Mouse (Mus musculus) neural tube, embryonic 15.5 days (tissue): ENCODE data around the gene Tiam2. TPM values are rescaled to one million over a fixed set of nuclear protein-coding genes. Genes with fewer than 3 reads are reported as not detected.

Source experiments
- ATAC-seq: fragments of 200-750 bp; cut with Nextera tagmentation; 2 replicates; pipeline ENCODE4 v1.8.0; 2017; ENCODE audit warnings: mild to moderate bottlenecking, moderate TSS enrichment, moderate library complexity; ENCODE audit not compliant: low FRiP score
- H3K27ac ChIP-seq: fragments of 300-500 bp; sonication (generic); replicated peaks from 2 replicates; pipeline ENCODE4 v1.5.1; 2015; ENCODE audit warnings: mild to moderate bottlenecking, inconsistent platforms
- H3K27me3 ChIP-seq: fragments of 300-500 bp; sonication (generic); replicated peaks from 2 replicates; pipeline ENCODE4 v1.6.1; 2015; ENCODE audit warnings: inconsistent platforms
- H3K36me3 ChIP-seq: fragments of 300-500 bp; sonication (generic); 2 replicates; pipeline ENCODE4 v1.6.1; 2015; ENCODE audit warnings: inconsistent platforms
- H3K4me1 ChIP-seq: fragments of 300-500 bp; sonication (generic); 2 replicates; pipeline ENCODE4 v1.6.1; 2015; ENCODE audit warnings: inconsistent platforms
- H3K4me2 ChIP-seq: fragments of 300-500 bp; sonication (generic); 2 replicates; pipeline ENCODE4 v1.6.1; 2015; ENCODE audit warnings: inconsistent platforms, mild to moderate bottlenecking, moderate library complexity
- H3K4me3 ChIP-seq: fragments of 300-500 bp; sonication (generic); replicated peaks from 2 replicates; pipeline ENCODE4 v1.5.1; 2015; ENCODE audit warnings: mild to moderate bottlenecking, inconsistent platforms
- H3K9ac ChIP-seq: fragments of 300-500 bp; sonication (generic); replicated peaks from 2 replicates; pipeline ENCODE4 v1.6.1; 2015; ENCODE audit warnings: mild to moderate bottlenecking, inconsistent platforms
- H3K9me3 ChIP-seq: fragments of 300-500 bp; sonication (generic); replicated peaks from 2 replicates; pipeline ENCODE4 v1.6.1; 2016; ENCODE audit warnings: inconsistent platforms
- WGBS: fragments of 180-500 bp; shearing (Covaris S2); methylation state at CpG from one replicate; pipeline ENCODE4 v1.1.7; 2015; ENCODE audit warnings: mixed read lengths; 5-methylcytosine and 5-hydroxymethylcytosine counted together
- polyA plus RNA-seq: library from polyadenylated mRNA; unstranded; fragments of >200 nt; fragmentation: Nextera tagmentation; extraction: Ambion mirVana; gene quantifications from 2 replicates; pipeline ENCODE4 v1.2.1, GENCODE M21; 2015

Gene Tiam2
- polyA plus RNA-seq, 1 experiment from 2014 or later = 5.6 TPM

DNA sequence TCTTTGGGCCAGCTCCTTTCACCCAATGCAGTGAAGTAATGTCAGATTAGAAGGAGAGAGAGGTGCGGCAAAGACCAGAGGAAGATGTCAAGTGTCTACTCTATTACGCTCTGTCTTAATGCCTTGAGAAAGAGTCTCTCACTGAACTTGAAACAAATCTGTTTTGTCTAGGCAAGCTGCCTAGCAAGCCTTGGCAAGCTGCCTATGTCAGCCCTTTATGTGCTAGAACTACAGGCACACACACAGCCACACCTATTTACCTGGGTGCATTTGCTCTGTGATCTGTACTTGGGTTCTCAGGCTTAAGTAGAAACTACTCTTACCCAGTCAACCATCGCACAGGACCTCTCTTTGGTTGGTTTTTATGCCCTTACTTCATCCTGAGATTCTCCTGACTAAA is 40.4 kb downstream of the Tiam2 start:
- WGBS = 87% methylated on average over 3 of the region's 3 CpGs
- ATAC-seq = no peak
- H3K9me3 ChIP-seq = no peaks in the 10 kb centered on the region
- H3K4me3 ChIP-seq = no peak overlapping the region
- peaks cover 10% of the 10 kb centered on the region; the same call in 1 of the 2 replicates for H3K4me1 ChIP-seq
- H3K27me3 ChIP-seq = no peaks in the 10 kb centered on the region
- no peak overlapping the region for H3K27ac ChIP-seq
- H3K36me3 ChIP-seq = no peaks in the 10 kb centered on the region
- H3K4me2 ChIP-seq = no peak overlapping the region
- H3K9ac ChIP-seq = no peak overlapping the region

DNA sequence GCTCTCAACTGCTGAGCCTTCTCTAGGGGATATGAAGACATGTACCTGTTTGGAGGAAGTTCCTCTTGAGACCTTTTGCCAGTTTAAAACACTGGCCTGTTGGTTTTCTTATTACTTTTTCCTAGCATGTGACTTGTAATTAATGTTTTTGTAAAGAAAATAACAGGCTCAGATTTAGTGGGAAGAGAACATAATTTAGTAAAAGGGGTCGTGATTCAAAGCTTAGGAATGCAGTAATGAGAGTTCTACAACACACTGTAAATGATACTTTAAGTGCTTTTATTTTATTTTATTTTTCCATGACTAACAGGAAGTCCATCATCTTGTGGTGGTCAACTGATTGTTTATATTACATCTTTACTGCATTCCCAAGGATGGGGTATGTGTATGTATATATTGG is 42.0 kb downstream of the Tiam2 start:
- WGBS = 75% methylated on average over 1 of the region's 1 CpGs
- H3K27ac ChIP-seq = no peak overlapping the region
- H3K4me2 ChIP-seq = no peak overlapping the region
- no peaks in the 10 kb centered on the region for H3K27me3 ChIP-seq
- H3K9me3 ChIP-seq = no peaks in the 10 kb centered on the region
- H3K9ac ChIP-seq = no peak overlapping the region
- H3K4me3 ChIP-seq = no peak overlapping the region
- no peak for ATAC-seq
- H3K4me1 ChIP-seq = 0 out of 2 replicates have a peak, but pooled peaks cover under 1% of the 10 kb centered on the region
- no peaks in the 10 kb centered on the region for H3K36me3 ChIP-seq

GRCm38 (mm10) chr17:3369631-3370030 is 43.3 kb downstream of the Tiam2 start:
- Histone ChIP-seq H3K4me1 (no peaks in the 10 kb centered on the region), H3K9me3 (no peaks in the 10 kb centered on the region), H3K4me3 (no peak overlapping the region), H3K4me2 (no peak overlapping the region), H3K9ac (no peak overlapping the region), H3K27me3 (no peaks in the 10 kb centered on the region), H3K27ac (no peak overlapping the region), H3K36me3 (no peaks in the 10 kb centered on the region)
- ATAC-seq = no peak
- 80% methylated on average over 4 of the region's 4 CpGs for WGBS

DNA sequence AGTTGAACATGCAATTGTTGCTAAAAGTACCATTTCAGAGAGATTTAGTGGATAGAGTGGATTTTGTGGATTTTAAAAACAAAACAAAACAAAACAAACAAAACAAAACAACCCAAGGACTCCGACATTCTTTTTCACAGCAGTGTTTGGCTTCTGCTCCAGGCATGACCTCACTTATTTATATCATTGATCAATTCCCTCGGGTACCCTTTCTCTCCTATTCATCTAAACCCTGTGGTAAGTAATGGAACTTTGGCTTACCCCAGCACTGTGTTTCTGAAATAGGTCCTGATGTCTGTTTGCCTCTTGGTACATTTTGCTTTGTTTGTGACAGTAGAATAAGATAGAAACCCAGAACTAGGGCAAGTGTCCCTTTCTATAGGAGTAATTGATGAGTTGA is 52.2 kb downstream of the Tiam2 start:
- H3K27ac ChIP-seq = no peak overlapping the region
- no peak for ATAC-seq
- H3K4me3 ChIP-seq = no peak overlapping the region
- H3K9ac ChIP-seq = no peak overlapping the region
- no peaks in the 10 kb centered on the region for H3K4me1 ChIP-seq
- no peaks in the 10 kb centered on the region for H3K36me3 ChIP-seq
- no peak overlapping the region for H3K4me2 ChIP-seq
- WGBS = 46% methylated on average over 2 of the region's 2 CpGs
- no peaks in the 10 kb centered on the region for H3K27me3 ChIP-seq
- H3K9me3 ChIP-seq = no peaks in the 10 kb centered on the region

DNA sequence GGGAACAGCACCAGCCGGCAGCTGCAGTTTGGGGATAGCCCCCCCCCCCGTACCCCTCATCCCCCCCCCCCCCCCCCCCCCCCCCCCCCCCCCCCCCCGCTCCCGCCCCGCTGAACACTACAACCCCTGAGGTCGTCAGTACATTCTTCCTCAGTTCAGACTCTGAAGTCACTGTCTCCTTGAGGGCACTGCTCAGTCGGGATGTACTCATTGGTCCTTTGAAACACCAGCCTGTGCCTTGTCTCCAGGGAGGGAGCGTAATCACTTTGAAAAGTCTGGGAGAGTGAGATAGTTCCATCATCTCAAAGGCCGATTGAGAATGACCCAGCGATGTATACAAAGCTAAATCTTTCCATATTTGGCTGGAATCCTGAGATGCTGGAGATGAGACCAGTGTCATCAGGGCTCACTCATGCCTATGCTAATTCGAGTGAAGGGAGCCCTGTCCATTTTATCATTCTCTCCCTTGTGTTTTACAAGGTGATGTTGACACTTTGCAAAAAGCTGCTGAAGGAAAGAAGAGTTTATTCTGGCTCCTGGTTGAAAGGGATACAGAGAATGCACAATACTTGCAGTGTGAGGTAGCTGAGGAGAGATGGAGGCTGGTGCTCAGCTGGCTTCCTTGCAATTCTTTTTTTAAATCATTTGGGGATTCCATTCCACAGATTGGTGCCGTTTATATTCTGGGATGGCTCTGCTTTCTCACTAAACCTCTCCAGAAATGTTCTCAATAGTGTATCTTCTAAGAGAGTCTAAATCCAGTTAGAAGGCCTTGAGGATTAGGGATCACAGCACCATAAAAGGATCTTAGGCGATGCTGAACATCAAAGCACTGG is 53.6 kb downstream of the Tiam2 start:
- Histone ChIP-seq H3K9ac (no peak overlapping the region), H3K9me3 (no peaks in the 10 kb centered on the region), H3K4me3 (no peak overlapping the region), H3K27me3 (no peaks in the 10 kb centered on the region), H3K4me2 (no peak overlapping the region), H3K36me3 (no peaks in the 10 kb centered on the region), H3K4me1 (no peaks in the 10 kb centered on the region), H3K27ac (no peak overlapping the region)
- ATAC-seq = no peak
- WGBS = 41% methylated on average over 9 of the region's 13 CpGs

DNA sequence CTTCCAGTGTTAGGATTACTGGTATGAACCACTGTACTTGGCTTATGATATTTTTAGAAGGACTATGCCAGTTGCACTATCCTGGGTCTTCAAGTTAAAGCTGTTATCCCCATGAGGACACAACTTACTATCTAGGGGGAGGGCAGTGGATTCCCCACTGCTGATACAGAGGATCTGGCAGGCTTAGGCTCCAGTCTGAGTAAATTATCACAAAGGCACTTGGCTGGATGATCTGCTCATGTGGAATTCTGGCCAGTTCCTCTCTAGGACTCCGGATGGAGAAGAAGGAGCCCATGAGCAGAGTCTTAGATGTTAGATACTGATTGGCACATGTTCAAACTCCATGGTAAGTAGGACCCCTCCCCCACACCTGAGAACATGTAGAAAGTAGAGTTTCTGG is 59.0 kb downstream of the Tiam2 start:
- no peak for ATAC-seq
- H3K4me1 ChIP-seq = no peaks in the 10 kb centered on the region
- H3K27ac ChIP-seq = no peak overlapping the region
- H3K9ac ChIP-seq = no peak overlapping the region
- no peak overlapping the region for H3K4me3 ChIP-seq
- WGBS = 70% methylated on average over 1 of the region's 1 CpGs
- no peaks in the 10 kb centered on the region for H3K9me3 ChIP-seq
- no peak overlapping the region for H3K4me2 ChIP-seq
- H3K27me3 ChIP-seq = no peaks in the 10 kb centered on the region
- no peaks in the 10 kb centered on the region for H3K36me3 ChIP-seq

DNA sequence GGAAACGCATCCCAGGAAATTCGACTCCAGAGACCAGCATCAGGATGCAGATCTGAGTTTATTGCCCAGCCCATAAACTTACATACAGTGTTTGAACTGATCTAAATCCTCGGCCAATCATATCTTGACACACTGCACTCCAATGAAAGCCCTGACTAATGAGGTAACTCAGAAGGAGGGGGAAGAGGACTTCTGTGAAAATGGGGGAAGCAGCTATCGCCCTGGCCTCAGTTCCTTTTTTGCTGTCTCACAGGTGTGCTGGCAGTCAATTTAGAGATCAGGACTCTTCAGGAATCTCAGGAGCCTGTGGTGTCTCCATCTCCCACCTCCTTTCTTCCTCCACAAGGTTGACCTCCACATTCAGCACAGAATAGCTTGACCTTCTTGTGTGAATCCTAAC is 61.4 kb downstream of the Tiam2 start:
- H3K27me3 ChIP-seq = no peaks in the 10 kb centered on the region
- no peak overlapping the region for H3K27ac ChIP-seq
- no peaks in the 10 kb centered on the region for H3K9me3 ChIP-seq
- no peak overlapping the region for H3K9ac ChIP-seq
- no peaks in the 10 kb centered on the region for H3K4me1 ChIP-seq
- 55% methylated on average over 4 of the region's 4 CpGs for WGBS
- H3K4me3 ChIP-seq = no peak overlapping the region
- ATAC-seq = no peak
- no peaks in the 10 kb centered on the region for H3K36me3 ChIP-seq
- H3K4me2 ChIP-seq = no peak overlapping the region

- Histone ChIP-seq H3K27ac (no peak overlapping the region), H3K9me3 (no peaks in the 10 kb centered on the region), H3K4me1 (no peaks in the 10 kb centered on the region), H3K36me3 (no peaks in the 10 kb centered on the region), H3K27me3 (no peaks in the 10 kb centered on the region), H3K4me2 (no peak overlapping the region), H3K9ac (no peak overlapping the region), H3K4me3 (no peak overlapping the region)
- 79% methylated on average over 4 of the region's 4 CpGs for WGBS
- ATAC-seq = no peak
Measured at GRCm38 (mm10) chr17:3389741-3390140, 63.4 kb downstream of the Tiam2 start.

DNA sequence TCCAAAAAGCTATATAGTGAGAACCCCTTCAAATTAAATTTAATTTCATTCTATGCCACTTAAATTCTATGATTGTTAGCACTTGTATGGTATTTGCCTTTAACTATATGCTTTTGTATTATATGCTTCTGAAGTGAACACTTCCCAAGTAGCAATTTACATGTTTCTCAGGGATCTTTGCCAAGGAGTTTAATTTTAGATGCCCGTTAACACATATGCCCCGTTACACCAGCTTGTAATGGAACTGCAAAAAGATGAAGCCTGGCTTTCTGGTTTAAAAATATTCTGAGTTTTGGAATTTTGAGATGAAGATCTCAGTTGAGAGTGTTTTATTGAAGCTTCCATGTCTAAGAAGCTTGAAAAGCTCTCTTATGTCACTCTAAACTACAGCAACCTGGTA is 67.6 kb downstream of the Tiam2 start:
- H3K36me3 ChIP-seq = no peaks in the 10 kb centered on the region
- no peak overlapping the region for H3K27ac ChIP-seq
- no peak overlapping the region for H3K4me3 ChIP-seq
- no peaks in the 10 kb centered on the region for H3K27me3 ChIP-seq
- no peak overlapping the region for H3K9ac ChIP-seq
- H3K4me2 ChIP-seq = no peak overlapping the region
- H3K9me3 ChIP-seq = no peaks in the 10 kb centered on the region
- ATAC-seq = no peak
- 0 out of 2 replicates have a peak, but pooled peaks cover 4% of the 10 kb centered on the region for H3K4me1 ChIP-seq
- 75% methylated on average over 2 of the region's 2 CpGs for WGBS

- H3K27ac ChIP-seq = no peak overlapping the region
- no peak overlapping the region for H3K4me2 ChIP-seq
- no peak overlapping the region for H3K9ac ChIP-seq
- no peaks in the 10 kb centered on the region for H3K27me3 ChIP-seq
- WGBS = 78% methylated on average over 2 of the region's 2 CpGs
- no peaks in the 10 kb centered on the region for H3K9me3 ChIP-seq
- H3K4me3 ChIP-seq = no peak overlapping the region
- 0 out of 2 replicates have a peak, but pooled peaks cover 4% of the 10 kb centered on the region for H3K4me1 ChIP-seq
- no peak for ATAC-seq
- no peaks in the 10 kb centered on the region for H3K36me3 ChIP-seq
Measured at GRCm38 (mm10) chr17:3394985-3395384, 68.6 kb downstream of the Tiam2 start.

GRCm38 (mm10) chr17:3396881-3397281 is 70.5 kb downstream of the Tiam2 start:
- Histone ChIP-seq H3K27me3 (no peaks in the 10 kb centered on the region), H3K4me2 (no peak overlapping the region), H3K4me1 (0 out of 2 replicates have a peak, but pooled peaks cover 4% of the 10 kb centered on the region), H3K27ac (no peak overlapping the region), H3K9ac (no peak overlapping the region), H3K4me3 (no peak overlapping the region), H3K9me3 (no peaks in the 10 kb centered on the region), H3K36me3 (no peaks in the 10 kb centered on the region)
- WGBS = 74% methylated on average over 12 of the region's 12 CpGs
- no peak for ATAC-seq

- ATAC-seq = no peak
- Histone ChIP-seq H3K4me1 (0 out of 2 replicates have a peak, but pooled peaks cover 4% of the 10 kb centered on the region), H3K9ac (no peak overlapping the region), H3K36me3 (no peaks in the 10 kb centered on the region), H3K9me3 (no peaks in the 10 kb centered on the region), H3K27ac (no peak overlapping the region), H3K27me3 (no peaks in the 10 kb centered on the region), H3K4me3 (no peak overlapping the region), H3K4me2 (no peak overlapping the region)
- WGBS = 71% methylated on average over 5 of the region's 5 CpGs
Measured at GRCm38 (mm10) chr17:3397836-3398235, 71.5 kb downstream of the Tiam2 start.
